Mouse (Mus musculus): Measurements from ENCODE around the gene Cplx3.

The Cplx3 gene

GRCm38 (mm10) chr9:57606139-57606851, at the start of gene Cplx3:
TSS of gene Cplx3 (minus strand) at chr9:57606281.
- no peak for DNase-seq (ENCODE audit: low spot score in 2 of 2)

GRCm38 (mm10) chr9:57655749-57656148, 49.7 kb upstream of the Cplx3 start:
- DNase-seq (ENCODE audit: low spot score in 2 of 2): peak in 1 of 2 experiments; percentile 97

DNA sequence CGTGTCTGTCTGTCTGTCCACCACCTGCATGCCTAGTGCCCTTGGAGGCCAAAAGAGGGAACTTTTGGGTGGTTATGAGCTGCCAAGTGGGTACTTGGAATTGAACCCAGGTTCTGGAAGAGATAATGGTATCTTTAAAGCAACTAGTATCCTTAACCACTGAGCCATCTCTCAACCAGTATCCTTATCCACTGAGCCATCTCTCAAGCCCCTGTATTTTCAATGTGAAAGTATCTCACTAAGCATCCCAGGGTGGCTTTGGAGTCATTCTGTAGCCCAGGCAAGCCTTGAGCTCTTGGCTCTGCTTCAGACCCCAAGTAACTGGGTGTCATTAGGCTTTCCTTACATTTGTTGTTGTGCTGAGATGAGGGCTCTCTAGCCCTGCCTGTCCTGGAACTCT, 48.9 kb upstream of the Cplx3 start:
- DNase-seq (ENCODE audit: low spot score in 2 of 2): no peak

- DNase-seq (ENCODE audit: low spot score in 2 of 2): no peak
Observed at GRCm38 (mm10) chr9:57653283-57653682, 47.2 kb upstream of the Cplx3 start, which contains the start of gene Csk. TSS of gene Csk (minus strand) at chr9:57653631.

DNA sequence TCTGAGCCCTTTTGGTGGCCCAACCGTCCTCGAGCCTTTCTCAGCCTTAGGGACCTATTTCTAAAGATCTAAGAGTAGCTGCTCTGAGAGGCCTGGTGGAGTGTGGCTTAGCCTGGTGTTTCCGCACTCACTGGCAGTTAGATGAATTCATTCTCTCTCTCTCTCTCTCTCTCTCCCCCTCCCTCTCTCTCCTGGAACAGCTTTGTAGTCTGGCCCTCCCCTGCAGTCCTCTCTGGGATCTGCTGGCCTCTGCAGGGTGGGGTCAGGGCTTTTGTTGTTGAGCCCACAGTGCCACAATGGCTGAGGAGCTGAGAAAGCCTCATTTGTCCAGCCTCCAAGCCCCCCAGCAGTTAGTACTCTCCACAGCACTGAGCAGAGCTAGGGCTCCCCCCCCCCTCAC, 46.8 kb upstream of the Cplx3 start:
- no peak for DNase-seq (ENCODE audit: low spot score in 2 of 2)

- DNase-seq (ENCODE audit: low spot score in 2 of 2): no peak
Observed at GRCm38 (mm10) chr9:57652351-57652750, 46.3 kb upstream of the Cplx3 start.

DNA sequence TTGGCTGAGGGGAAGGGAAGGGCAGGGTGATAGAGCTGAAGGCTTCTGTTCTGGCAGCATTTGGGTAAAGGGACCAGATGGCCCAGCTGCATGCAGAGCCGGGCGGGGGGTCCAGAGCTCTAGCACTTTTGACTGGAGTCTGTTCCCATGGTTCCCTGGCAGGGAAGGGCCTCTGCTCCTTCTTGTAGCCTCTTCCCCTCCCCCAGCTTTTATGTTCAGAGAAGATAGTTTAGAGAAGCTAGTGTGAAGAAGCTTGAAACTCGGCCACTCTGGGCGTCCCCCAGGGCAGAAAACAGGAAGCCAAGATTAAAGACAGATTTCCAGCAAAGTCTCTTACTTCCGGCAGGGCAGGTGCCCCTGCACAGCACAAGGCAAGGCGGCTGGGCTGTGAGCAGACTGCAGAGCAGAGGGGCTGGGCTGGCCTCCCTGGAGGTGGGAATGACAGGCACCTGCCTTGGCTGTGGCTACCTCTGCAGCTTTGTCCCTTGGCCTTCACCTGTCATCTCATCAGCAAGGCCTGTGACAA, 44.8 kb upstream of the Cplx3 start:
- no peak for DNase-seq (ENCODE audit: low spot score in 2 of 2)

DNA sequence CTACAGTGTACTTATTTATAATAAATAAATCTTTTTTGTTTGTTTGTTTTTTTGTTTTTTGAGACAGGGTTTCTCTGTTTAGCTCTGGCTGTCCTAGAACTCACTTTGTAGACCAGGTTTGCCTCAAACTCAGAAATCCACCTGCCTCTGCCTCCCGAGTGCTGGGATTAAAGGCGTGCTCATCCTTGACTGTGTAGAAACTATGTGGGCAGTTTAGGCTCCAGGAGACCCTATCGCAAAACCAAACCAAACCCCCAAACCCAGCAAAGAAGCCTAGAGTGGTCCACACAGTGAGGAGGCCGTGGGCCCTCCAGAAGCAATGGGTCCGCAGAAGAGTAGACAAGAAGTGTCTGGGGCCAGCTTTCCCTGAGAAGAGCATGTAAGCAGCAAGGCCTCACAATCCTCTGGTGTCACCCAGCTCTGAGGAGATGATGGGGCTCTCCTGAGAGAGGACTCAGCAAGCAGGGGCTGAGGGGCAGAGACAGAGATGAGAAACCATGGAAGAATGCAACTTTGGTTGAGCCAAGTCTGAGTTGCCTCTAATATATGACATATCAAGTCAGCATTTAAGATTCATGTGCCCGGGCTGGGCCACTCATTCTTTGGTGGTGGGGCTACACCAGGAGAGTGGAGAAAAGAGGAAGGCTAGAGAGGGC, 44.2 kb upstream of the Cplx3 start:
- no peak for DNase-seq (ENCODE audit: low spot score in 2 of 2)

DNA sequence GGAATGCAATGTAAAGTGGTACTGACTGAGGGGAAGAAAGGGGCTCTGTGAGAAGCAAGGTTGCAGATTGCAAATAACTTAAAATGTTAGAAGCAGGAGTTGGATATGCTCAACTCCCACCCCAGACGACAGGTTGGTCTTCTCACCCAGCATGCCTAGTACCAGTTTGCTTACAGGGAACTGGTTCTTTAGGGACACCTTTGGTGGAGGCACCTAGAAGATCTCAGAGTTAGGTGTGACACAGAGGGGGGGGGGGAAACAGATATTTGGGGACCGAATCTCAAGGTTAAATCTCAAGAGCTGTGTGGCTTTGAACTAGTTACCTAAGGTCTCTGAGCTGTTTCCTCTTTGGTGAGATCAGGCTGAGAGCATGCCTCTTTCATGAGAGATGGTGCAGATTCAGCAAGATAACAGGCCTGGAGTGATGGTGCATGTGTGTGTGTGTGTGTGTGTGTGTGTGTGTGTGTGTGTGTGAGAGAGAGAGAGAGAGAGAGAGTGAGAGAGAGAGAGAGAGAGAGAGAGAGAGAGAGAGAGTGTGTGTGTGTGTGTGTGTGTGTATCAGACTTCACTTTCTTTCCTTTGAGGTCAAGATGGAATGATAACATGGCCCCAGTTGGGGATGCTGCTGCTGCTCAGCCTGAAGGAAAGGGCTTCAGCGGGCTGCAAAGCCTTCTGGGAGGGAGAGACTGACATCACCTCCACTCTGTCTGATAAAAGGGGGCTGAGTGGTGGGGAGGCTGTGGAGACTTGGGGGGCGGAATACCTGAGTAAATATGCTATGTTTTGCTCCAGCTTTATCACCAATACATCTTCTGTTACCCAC, 41.4 kb upstream of the Cplx3 start:
- DNase-seq (ENCODE audit: low spot score in 2 of 2): no peak

GRCm38 (mm10) chr9:57646551-57647103, 40.5 kb upstream of the Cplx3 start:
- no peak for DNase-seq (ENCODE audit: low spot score in 2 of 2)

DNA sequence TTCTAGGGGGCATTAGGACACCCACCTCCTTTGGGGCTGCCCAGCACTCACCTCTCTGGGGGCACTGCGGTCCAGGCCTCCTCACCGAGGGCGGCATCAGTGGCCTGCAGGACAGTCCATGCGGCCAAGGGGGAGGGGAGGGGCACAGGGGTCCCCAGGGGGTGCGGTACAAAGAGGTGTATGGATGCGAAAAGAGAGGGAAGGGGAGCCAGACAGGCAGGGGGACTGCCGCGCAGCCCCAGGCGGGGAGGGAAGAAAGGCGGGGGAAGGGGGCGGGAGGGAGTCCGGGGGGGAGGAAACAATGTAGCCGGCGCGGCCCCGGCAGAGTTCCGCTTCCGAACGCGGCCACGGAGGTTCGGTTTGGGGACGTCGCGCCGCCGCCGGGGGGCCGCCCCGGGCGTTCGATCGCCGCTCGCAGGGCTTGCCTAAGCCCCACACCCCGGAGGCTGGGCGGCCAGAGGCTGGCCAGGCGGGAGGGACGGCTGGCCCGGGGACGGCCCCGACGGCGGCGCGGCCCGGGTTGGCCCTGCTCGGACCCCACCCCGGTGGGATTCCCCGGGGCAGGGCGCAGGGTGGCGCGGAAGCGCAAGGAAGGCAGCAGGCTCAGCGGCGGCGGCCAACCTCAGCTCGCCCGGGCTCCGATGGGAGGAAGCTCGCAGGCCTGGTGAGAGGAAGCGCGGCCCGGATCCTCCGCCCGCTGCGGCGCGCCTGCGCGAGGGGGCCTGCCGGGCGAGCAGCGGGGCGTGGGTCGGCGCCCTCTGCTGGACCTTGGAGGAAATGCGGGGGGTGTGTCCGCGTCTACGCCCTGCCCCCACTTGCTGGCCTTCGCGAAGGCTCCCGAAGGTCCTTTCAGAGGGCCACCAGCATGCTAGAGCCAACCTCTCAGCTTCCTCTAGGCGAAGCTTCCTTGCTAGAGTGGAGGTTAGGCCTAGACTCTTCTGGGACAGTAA, 39.1 kb upstream of the Cplx3 start:
- peak; percentile 63 to 91 for DNase-seq (ENCODE audit: low spot score in 2 of 2)

DNA sequence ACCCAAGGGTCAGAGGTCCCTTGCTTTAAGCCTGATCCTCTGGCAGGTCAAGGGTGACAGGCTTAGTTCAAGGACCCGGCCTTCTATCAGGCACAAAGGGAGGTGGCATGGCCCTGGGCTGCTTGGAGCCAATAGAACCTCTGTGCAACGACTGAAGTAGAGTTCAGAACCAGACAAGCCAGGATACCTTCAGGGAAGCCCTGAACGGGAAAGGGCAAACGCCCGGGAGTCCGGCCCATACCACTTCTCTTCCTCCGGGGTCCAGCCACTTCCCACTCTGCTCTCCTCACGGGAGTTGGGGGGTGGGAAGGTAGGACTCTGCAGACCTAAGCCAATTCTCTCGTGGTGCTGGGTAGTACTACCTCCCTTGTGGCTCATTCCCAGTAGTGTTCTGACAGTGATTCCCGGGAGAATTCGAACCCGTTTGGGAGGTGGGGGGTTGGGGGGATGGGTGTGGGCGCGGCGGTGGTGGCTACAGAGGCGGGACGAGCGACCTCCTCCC, 38.4 kb upstream of the Cplx3 start:
- DNase-seq (ENCODE audit: low spot score in 2 of 2): no peak

- no peak for DNase-seq (ENCODE audit: low spot score in 2 of 2)
Observed at GRCm38 (mm10) chr9:57643856-57644180, 37.7 kb upstream of the Cplx3 start.

GRCm38 (mm10) chr9:57643169-57643855, 37.2 kb upstream of the Cplx3 start:
- no peak for DNase-seq (ENCODE audit: low spot score in 2 of 2)

DNA sequence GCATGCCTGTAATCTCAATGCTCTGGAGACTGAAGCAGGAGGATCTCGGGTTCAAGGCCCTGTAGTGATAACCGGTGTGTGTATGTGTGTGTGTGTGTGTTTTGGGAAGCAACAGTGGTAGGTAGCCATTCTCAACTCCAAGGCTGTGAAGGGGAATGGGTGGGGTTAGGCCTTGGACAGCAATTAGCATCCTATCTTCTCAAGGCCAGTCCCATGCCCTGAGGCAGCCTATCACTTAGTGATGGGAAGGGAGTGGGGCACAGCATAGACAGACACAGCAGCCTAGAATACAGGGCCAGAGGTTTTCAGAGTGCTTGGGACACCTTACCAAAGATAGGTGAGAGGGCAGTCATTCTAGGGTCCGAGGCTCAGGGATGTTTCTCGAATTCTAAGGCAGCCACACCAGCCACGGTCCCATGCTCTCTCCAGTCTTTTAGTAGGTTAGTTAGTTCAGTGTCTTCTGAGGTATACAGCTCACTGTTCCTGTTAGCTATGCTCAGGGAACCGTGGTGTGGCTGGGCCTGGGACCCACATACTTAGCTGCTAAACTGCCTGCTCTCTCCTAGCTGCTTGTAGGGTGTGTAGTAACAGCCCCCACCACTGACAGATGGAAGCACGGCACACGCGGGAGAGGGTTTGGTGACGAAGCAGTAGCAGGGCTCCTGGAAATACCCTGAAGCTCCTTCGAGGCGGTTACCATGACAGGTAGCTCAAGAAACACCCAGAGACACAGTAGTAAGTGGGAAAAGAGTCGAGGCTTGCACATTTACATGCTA, 35.9 kb upstream of the Cplx3 start:
- no peak for DNase-seq (ENCODE audit: low spot score in 2 of 2)

GRCm38 (mm10) chr9:57641022-57641421, 34.9 kb upstream of the Cplx3 start:
- DNase-seq (ENCODE audit: low spot score in 2 of 2): no peak

DNA sequence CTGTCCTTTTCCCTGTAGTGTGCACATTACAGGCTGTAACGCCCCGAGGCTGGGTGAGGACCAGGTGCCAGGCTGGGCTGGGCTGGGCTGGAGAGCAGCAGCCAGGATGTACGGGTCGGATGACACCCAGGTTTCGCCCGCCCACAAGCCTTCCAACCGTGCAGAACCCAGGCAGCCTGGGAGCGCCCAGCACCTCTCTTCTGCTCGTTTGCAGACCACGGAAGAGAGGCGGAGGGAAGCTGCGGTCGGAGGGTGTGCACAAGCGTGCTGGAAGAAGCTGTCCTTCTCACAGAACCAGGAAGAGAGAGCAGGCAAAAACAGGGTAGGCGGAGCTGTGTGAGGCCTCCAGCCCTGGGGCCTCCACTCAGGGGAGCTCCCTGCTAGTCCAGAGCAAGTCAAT, 34.3 kb upstream of the Cplx3 start:
- peak in 1 of 2 experiments; percentile 46 for DNase-seq (ENCODE audit: low spot score in 2 of 2)

DNA sequence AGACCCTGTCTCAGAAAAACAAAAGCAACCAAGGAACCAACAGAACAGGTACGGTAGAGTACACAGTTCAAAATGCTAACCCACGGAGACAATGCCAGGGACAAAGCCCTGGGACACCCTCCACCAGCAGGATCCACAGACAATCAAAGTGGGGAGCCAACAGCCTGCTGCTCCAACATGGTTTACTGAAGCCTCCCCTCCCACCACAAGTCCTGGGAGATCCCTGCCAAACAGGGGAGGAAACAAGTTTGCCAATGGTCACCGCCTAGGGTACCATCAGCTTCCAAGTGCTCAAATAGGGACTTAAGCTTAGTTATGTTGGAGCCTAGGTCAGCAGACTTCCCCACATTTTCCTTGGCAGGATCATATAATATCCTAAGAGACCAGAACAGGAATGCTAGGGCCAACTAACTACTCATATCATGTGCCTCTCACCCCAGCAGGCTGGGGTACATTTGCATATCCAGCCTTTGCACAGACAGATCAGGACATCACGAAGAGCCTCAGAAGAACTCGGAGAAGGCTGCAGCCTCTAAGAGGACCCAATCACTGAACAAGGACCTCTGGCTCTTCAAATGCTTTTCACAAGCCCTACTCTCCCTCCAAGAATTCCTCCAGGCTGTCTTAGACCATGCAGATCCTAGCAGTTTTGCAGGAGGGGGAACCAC, 33.7 kb upstream of the Cplx3 start:
- no peak for DNase-seq (ENCODE audit: low spot score in 2 of 2)

Data from left cerebral cortex, adult 9 months (tissue).